Mouse (Mus musculus): ENCODE results near the gene Slc16a6.

DNA sequence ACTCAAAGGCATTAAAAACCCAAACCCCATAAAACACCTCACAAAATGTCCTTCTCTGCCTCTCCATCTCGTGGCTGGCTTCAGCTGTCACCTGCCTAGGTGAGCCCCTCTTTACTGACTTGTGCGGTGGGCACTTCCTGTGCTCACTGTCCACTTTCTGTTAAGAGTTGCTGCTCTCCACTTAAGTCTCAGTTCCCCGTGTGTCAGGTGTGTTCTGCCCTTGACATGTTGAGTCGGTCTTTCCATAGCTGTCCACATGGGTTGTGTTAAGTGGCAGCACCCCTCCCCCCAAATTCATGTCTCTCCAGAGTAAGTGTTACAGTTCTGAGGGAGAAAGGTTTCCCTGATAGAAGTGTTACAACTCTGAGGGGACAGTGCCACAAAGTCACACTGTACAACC is 18.4 kb upstream of the Slc16a6 start:
- no peak for TF ChIP-seq MYOG (IDR thresholded peaks at IDR 0.05; ENCODE audit: control insufficient read depth in 1 of 3, insufficient read depth in 1 of 3, insufficient read length in 2 of 3, low read depth in 2 of 3)
- no peak for TF ChIP-seq POLR2A (IDR thresholded peaks at IDR 0.05; ENCODE audit: insufficient read length, low read depth)
- TF ChIP-seq MAX (IDR thresholded peaks at IDR 0.05; ENCODE audit: low read depth), result no peak
- TF ChIP-seq USF1 (IDR thresholded peaks at IDR 0.05; ENCODE audit: low read depth), result no peak
- no peak for TF ChIP-seq E2F4 (IDR thresholded peaks at IDR 0.05; ENCODE audit: insufficient read depth)
- no peak for TF ChIP-seq TCF12 (IDR thresholded peaks at IDR 0.05; ENCODE audit: insufficient read depth, poor library complexity, severe bottlenecking)
- no peak for TF ChIP-seq TCF3 (IDR thresholded peaks at IDR 0.05; ENCODE audit: insufficient read length, low read depth)
- TF ChIP-seq POLR2AphosphoS2 (IDR thresholded peaks at IDR 0.05; ENCODE audit: insufficient read length, low read depth), result no peak
- no peak for TF ChIP-seq CEBPB (IDR thresholded peaks at IDR 0.05; ENCODE audit: insufficient read depth, poor library complexity, severe bottlenecking)
- no peak for TF ChIP-seq MYOD1 (IDR thresholded peaks at IDR 0.05; ENCODE audit: control insufficient read depth in 1 of 3, insufficient read length in 2 of 3, low read depth in 2 of 3)
- TF ChIP-seq REST (IDR thresholded peaks at IDR 0.05; ENCODE audit: insufficient read depth, insufficient read length), result no peak

All from myocyte (in vitro differentiated cells).